Mouse (Mus musculus): ENCODE results near the gene Xrcc5. TPM values are rescaled to one million over a fixed set of nuclear protein-coding genes. Genes with fewer than 3 reads are reported as not detected.

Xrcc5 gene
- total and polyA plus RNA-seq, 3 experiments: 32.7 to 47.2 TPM; not detected in 1

DNA sequence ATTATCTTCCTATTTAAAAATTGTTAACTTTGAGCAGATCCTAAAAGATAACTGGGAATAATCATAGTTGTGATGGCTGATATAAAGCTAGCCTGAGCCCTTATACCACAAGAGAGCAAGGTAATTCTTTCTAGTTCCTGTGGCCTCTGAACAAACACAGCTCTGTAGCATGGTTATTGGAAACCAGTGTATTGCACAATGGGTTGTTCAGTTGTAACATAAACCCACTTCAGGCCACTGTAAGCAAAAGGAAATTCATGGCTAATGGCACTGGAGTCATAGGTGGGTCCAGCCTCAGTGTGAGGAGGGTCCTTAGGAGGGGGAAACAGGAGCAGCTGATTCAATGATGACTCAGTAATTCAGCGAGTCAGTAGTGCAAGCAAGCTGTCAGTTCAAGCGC is 113.0 kb downstream of the Xrcc5 start:
- no peak for DNase-seq (ENCODE audit: low read depth, low spot score)
- no peaks in the 10 kb centered on the region for H3K9me3 ChIP-seq (replicated peaks; ENCODE audit: insufficient read depth, low read length)

GRCm38 (mm10) chr1:72422121-72422520 is 114.9 kb downstream of the Xrcc5 start:
- no peak overlapping the region for H3K4me3 ChIP-seq (ENCODE audit: control insufficient read depth in 1 of 2, insufficient read depth in 1 of 2, low read depth in 2 of 2, low read length in 2 of 2)
- DNase-seq (ENCODE audit: low read depth, low spot score): no peak

More for the DNA sequence above, 113.0 kb downstream of the Xrcc5 start:
- no peak overlapping the region for H3K9ac ChIP-seq (ENCODE audit: control insufficient read depth, low read depth, low read length, poor library complexity, severe bottlenecking)
- peaks cover 0 to 2% of the 10 kb centered on the region in 2 experiments; a peak in 3 of 4 replicates for H3K27me3 ChIP-seq (ENCODE audit: control insufficient read depth in 1 of 2, insufficient read depth in 2 of 2, low read length in 2 of 2)
- no peak overlapping the region for H3K4me3 ChIP-seq (ENCODE audit: control insufficient read depth in 1 of 2, insufficient read depth in 1 of 2, low read depth in 2 of 2, low read length in 2 of 2)
- no peaks in the 10 kb centered on the region for H3K36me3 ChIP-seq (ENCODE audit: control insufficient read depth in 1 of 2, insufficient read depth in 2 of 2, low read length in 2 of 2)
- TF ChIP-seq SIN3A (IDR thresholded peaks at IDR 0.05; ENCODE audit: low read length) (no peak), TCF12 (IDR thresholded peaks at IDR 0.05; ENCODE audit: low read depth, low read length) (no peak), JUND (IDR thresholded peaks at IDR 0.05; ENCODE audit: low read depth, low read length) (no peak), MAZ (IDR thresholded peaks at IDR 0.05; ENCODE audit: low read depth, low read length) (no peak), ETS1 (IDR thresholded peaks at IDR 0.05; ENCODE audit: low read depth, low read length) (no peak)
- H3K27ac ChIP-seq (ENCODE audit: control insufficient read depth, low read depth, low read length): no peak overlapping the region
- H3K4me1 ChIP-seq (ENCODE audit: control insufficient read depth in 1 of 2, insufficient read depth in 2 of 2, low read length in 2 of 2): no peaks in the 10 kb centered on the region
- H3K79me2 ChIP-seq (ENCODE audit: control insufficient read depth, insufficient read depth, low read length, poor library complexity): no peaks in the 10 kb centered on the region

GRCm38 (mm10) chr1:72426456-72426855 is 119.2 kb downstream of the Xrcc5 start:
- TF ChIP-seq EP300 (IDR thresholded peaks at IDR 0.05; ENCODE audit: low read depth in 1 of 2, low read length in 2 of 2): no peak
- no peak for TF ChIP-seq BHLHE40 (IDR thresholded peaks at IDR 0.05; ENCODE audit: borderline replicate concordance, low read depth, low read length)
- TF ChIP-seq POLR2A (IDR thresholded peaks at IDR 0.05; ENCODE audit: control insufficient read depth in 1 of 2, insufficient read depth in 1 of 2, low read depth in 1 of 2, low read length in 2 of 2, poor library complexity in 1 of 2): no peak
- TF ChIP-seq RCOR1 (IDR thresholded peaks at IDR 0.05; ENCODE audit: low read depth, low read length): no peak
- no peak for TF ChIP-seq HCFC1 (IDR thresholded peaks at IDR 0.05; ENCODE audit: low read depth, low read length)
- TF ChIP-seq TAL1 (IDR thresholded peaks at IDR 0.05; ENCODE audit: low read length): no peak
- TF ChIP-seq GATA1 (IDR thresholded peaks at IDR 0.05; ENCODE audit: low read depth, low read length): no peak
- TF ChIP-seq ZNF384 (IDR thresholded peaks at IDR 0.05; ENCODE audit: low read depth, low read length): no peak
- TF ChIP-seq SIN3A (IDR thresholded peaks at IDR 0.05; ENCODE audit: low read length): no peak
- TF ChIP-seq ZC3H11A (IDR thresholded peaks at IDR 0.05; ENCODE audit: low read depth, low read length): no peak
- no peak for TF ChIP-seq MAFK (IDR thresholded peaks at IDR 0.05; ENCODE audit: borderline replicate concordance, low read depth, low read length)
- no peak for TF ChIP-seq TBP (IDR thresholded peaks at IDR 0.05; ENCODE audit: low read depth, low read length)
- TF ChIP-seq NELFE (IDR thresholded peaks at IDR 0.05; ENCODE audit: low read depth, low read length): no peak
- no peaks in the 10 kb centered on the region for H3K27me3 ChIP-seq (ENCODE audit: control insufficient read depth in 1 of 2, insufficient read depth in 2 of 2, low read length in 2 of 2)
- no peaks in the 10 kb centered on the region for H3K36me3 ChIP-seq (ENCODE audit: control insufficient read depth in 1 of 2, insufficient read depth in 2 of 2, low read length in 2 of 2)
- no peak for DNase-seq (ENCODE audit: low read depth, low spot score)
- H3K79me2 ChIP-seq (ENCODE audit: control insufficient read depth, insufficient read depth, low read length, poor library complexity): no peaks in the 10 kb centered on the region
- no peak overlapping the region for H3K4me3 ChIP-seq (ENCODE audit: control insufficient read depth in 1 of 2, insufficient read depth in 1 of 2, low read depth in 2 of 2, low read length in 2 of 2)
- H3K9me3 ChIP-seq (replicated peaks; ENCODE audit: insufficient read depth, low read length): no peaks in the 10 kb centered on the region
- no peak overlapping the region for H3K27ac ChIP-seq (ENCODE audit: control insufficient read depth, low read depth, low read length)
- no peak overlapping the region for H3K9ac ChIP-seq (ENCODE audit: control insufficient read depth, low read depth, low read length, poor library complexity, severe bottlenecking)
- no peaks in the 10 kb centered on the region for H3K4me1 ChIP-seq (ENCODE audit: control insufficient read depth in 1 of 2, insufficient read depth in 2 of 2, low read length in 2 of 2)

More at GRCm38 (mm10) chr1:72422121-72422520, 114.9 kb downstream of the Xrcc5 start:
- no peak overlapping the region for H3K9ac ChIP-seq (ENCODE audit: control insufficient read depth, low read depth, low read length, poor library complexity, severe bottlenecking)
- TF ChIP-seq BHLHE40 (IDR thresholded peaks at IDR 0.05; ENCODE audit: borderline replicate concordance, low read depth, low read length): no peak
- TF ChIP-seq MAX (IDR thresholded peaks at IDR 0.05; ENCODE audit: low read length): no peak
- no peak for TF ChIP-seq JUND (IDR thresholded peaks at IDR 0.05; ENCODE audit: low read depth, low read length)
- H3K79me2 ChIP-seq (ENCODE audit: control insufficient read depth, insufficient read depth, low read length, poor library complexity): no peaks in the 10 kb centered on the region
- no peak overlapping the region for H3K27ac ChIP-seq (ENCODE audit: control insufficient read depth, low read depth, low read length)
- H3K36me3 ChIP-seq (ENCODE audit: control insufficient read depth in 1 of 2, insufficient read depth in 2 of 2, low read length in 2 of 2): no peaks in the 10 kb centered on the region
- H3K27me3 ChIP-seq (ENCODE audit: control insufficient read depth in 1 of 2, insufficient read depth in 2 of 2, low read length in 2 of 2): peaks cover 0 to 2% of the 10 kb centered on the region in 2 experiments; a peak in 3 of 4 replicates
- no peaks in the 10 kb centered on the region for H3K9me3 ChIP-seq (replicated peaks; ENCODE audit: insufficient read depth, low read length)
- no peaks in the 10 kb centered on the region for H3K4me1 ChIP-seq (ENCODE audit: control insufficient read depth in 1 of 2, insufficient read depth in 2 of 2, low read length in 2 of 2)

All from MEL (cell line).